Mouse (Mus musculus) intestine, embryonic 14.5 days (tissue): ENCODE results near the gene Rtn3. TPM values are rescaled to one million over a fixed set of nuclear protein-coding genes. Genes with fewer than 3 reads are reported as not detected.

Experiments used
- ATAC-seq: fragments of 200-750 bp; cut with Nextera tagmentation; replicated peaks from 2 replicates; pipeline ENCODE4 v1.8.0; 2017; ENCODE audit warnings: low read depth, moderate number of reproducible peaks, moderate TSS enrichment, moderate library complexity; ENCODE audit not compliant: low FRiP score, low TSS enrichment
- DNase-seq: peaks from one replicate; pipeline ENCODE4 v3.0.0-alpha.2; 2018; ENCODE audit warnings: low spot score
- H3K27ac ChIP-seq: fragments of 300-500 bp; sonication (generic); 2 replicates; pipeline ENCODE4 v1.5.1; 2014; ENCODE audit warnings: low read depth, mild to moderate bottlenecking, control low read depth
- H3K27me3 ChIP-seq: fragments of 300-500 bp; sonication (generic); replicated peaks from 2 replicates; pipeline ENCODE4 v1.6.1; 2014; ENCODE audit warnings: low read length, control low read depth; ENCODE audit not compliant: control insufficient read depth, insufficient read depth
- H3K36me3 ChIP-seq: fragments of 300-500 bp; sonication (generic); 2 replicates; pipeline ENCODE4 v1.6.1; 2014; ENCODE audit warnings: low read length, control low read depth; ENCODE audit not compliant: control insufficient read depth, insufficient read depth
- H3K4me1 ChIP-seq: fragments of 300-500 bp; sonication (generic); replicated peaks from 2 replicates; pipeline ENCODE4 v1.6.1; 2014; ENCODE audit warnings: low read length, control low read depth, mixed read lengths; ENCODE audit not compliant: control insufficient read depth, insufficient read depth
- H3K4me2 ChIP-seq: fragments of 300-500 bp; sonication (generic); 2 replicates; pipeline ENCODE4 v1.6.1; 2014; ENCODE audit warnings: low read length
- H3K4me3 ChIP-seq: fragments of 300-500 bp; sonication (generic); 2 replicates; pipeline ENCODE4 v1.5.1; 2014; ENCODE audit warnings: low read depth, low read length, control low read depth, mixed read lengths
- H3K9ac ChIP-seq: fragments of 300-500 bp; sonication (generic); 2 replicates; pipeline ENCODE4 v1.6.1; 2014; ENCODE audit warnings: mild to moderate bottlenecking, low read length
- H3K9me3 ChIP-seq: fragments of 300-500 bp; sonication (generic); 2 replicates; pipeline ENCODE4 v1.6.1; 2016; ENCODE audit warnings: low read length, control low read depth; ENCODE audit not compliant: control insufficient read depth
- WGBS: fragments of 180-500 bp; shearing (Covaris S2); extraction: QIAGEN DNeasy Blood & Tissue Kit; methylation state at CpG from one replicate; pipeline ENCODE4 v1.1.7; 2014; 5-methylcytosine and 5-hydroxymethylcytosine counted together
- polyA plus RNA-seq: library from polyadenylated mRNA; unstranded; fragments of >200 nt; fragmentation: Nextera tagmentation; extraction: Ambion mirVana; gene quantifications from 2 replicates; pipeline ENCODE4 v1.2.1, GENCODE M21; 2014

Gene Rtn3
- polyA plus RNA-seq, 1 experiment from 2014 or later = 123 TPM

DNA sequence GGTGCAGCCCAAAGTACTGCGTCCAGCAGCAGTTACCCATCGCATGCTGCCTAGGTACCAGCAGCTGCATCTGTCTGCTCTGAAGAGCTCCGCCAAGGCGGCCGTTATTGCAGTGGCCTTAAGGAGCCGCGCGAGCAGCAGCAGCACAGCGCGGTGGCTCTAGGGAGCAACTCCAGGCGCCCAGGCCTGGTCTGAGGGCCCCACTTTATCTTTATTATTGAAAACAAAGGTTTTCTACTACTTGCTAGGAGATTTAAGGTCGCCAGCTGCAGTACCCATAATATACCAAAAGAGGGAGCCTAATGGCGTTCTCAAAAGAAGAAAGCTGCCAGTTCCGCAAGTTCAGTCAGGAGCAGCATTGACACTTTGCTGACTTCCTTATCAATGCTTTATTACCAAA lies 41.6 kb downstream of the Rtn3 start:
- Histone ChIP-seq H3K27me3 (no peaks in the 10 kb centered on the region), H3K36me3 (no peaks in the 10 kb centered on the region), H3K9ac (no peak overlapping the region), H3K4me1 (no peaks in the 10 kb centered on the region; the same call in 1 of the 2 replicates), H3K4me2 (peak overlapping the region; percentile 30), H3K9me3 (no peaks in the 10 kb centered on the region), H3K27ac (no peak overlapping the region), H3K4me3 (no peak overlapping the region)
- WGBS = 39% methylated on average over 14 of the region's 14 CpGs
- peak; percentile 80 for DNase-seq
- ATAC-seq = peak; percentile 55; the same call in 1 of the 2 replicates

- Histone ChIP-seq H3K4me1 (no peaks in the 10 kb centered on the region; the same call in 1 of the 2 replicates), H3K27ac (no peak overlapping the region), H3K4me2 (no peak overlapping the region), H3K9me3 (no peaks in the 10 kb centered on the region), H3K27me3 (no peaks in the 10 kb centered on the region), H3K36me3 (peaks cover 22% of the 10 kb centered on the region), H3K4me3 (no peak overlapping the region), H3K9ac (no peak overlapping the region)
- no peak for DNase-seq
- no peak for ATAC-seq
These were observed 44.8 kb downstream of the Rtn3 start for GRCm38 (mm10) chr19:7438295-7438694.

DNA sequence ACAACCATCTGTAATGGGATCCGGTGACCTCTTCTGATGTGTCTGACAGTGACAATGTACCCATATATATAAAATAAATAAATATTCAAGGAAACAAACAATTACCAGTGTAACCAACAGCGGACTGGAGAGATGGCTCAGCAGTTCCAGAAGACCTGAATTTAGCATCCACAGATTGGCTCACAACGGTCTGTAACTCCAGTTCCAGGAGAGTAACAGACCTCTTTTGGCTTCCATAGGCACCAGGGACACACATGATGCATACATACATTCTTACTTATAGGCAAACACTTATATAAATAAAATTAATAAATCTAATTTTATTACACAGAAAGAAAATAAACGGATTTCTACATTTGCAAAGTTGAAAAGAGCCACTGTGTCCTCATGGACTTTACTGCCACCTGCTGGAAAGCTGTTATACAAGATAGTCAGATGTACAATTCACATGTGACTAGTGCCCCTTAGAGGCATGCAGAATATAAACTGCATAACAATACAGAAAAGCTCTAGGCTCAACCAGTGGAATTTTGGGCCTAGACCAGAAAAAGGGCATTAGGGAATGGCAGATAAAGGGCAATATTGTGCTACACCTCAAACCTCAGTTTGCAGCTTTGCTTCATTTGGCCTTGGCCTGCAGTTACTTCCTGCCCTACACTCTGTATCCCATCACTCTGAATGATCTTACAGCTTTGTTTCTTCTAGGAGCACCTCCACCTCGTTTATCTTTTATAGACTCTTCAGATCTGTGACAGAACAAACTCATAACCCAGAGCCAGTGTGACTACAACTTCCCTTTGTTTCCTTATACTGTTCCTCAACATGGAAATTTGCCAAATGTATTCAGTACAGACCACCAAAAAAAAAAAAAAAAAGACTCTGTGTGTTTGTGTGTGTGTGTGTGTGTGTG lies 46.8 kb downstream of the Rtn3 start:
- no peak for DNase-seq
- Histone ChIP-seq H3K27me3 (no peaks in the 10 kb centered on the region), H3K4me2 (no peak overlapping the region), H3K27ac (no peak overlapping the region), H3K36me3 (peaks cover 42% of the 10 kb centered on the region), H3K9ac (no peak overlapping the region), H3K9me3 (no peaks in the 10 kb centered on the region), H3K4me3 (no peak overlapping the region), H3K4me1 (no peaks in the 10 kb centered on the region; the same call in 1 of the 2 replicates)
- peak; percentile 47; the same call in 1 of the 2 replicates for ATAC-seq
- WGBS = 66% methylated on average over 5 of the region's 5 CpGs

- Histone ChIP-seq H3K36me3 (peaks cover 55% of the 10 kb centered on the region), H3K4me2 (no peak overlapping the region), H3K4me3 (no peak overlapping the region), H3K9me3 (no peaks in the 10 kb centered on the region), H3K27me3 (no peaks in the 10 kb centered on the region), H3K9ac (no peak overlapping the region), H3K27ac (no peak overlapping the region), H3K4me1 (no peaks in the 10 kb centered on the region)
- ATAC-seq (no peak), DNase-seq (no peak)
- 87% methylated on average over 2 of the region's 2 CpGs for WGBS
These were observed 48.2 kb downstream of the Rtn3 start for GRCm38 (mm10) chr19:7434887-7435286.

- Histone ChIP-seq H3K36me3 (peaks cover 91% of the 10 kb centered on the region), H3K27me3 (no peaks in the 10 kb centered on the region), H3K9me3 (no peaks in the 10 kb centered on the region), H3K27ac (no peak overlapping the region), H3K9ac (no peak overlapping the region), H3K4me1 (peaks cover 41% of the 10 kb centered on the region), H3K4me2 (no peak overlapping the region), H3K4me3 (no peak overlapping the region)
- ATAC-seq (no peak), DNase-seq (no peak)
- WGBS = 52% methylated on average over 3 of the region's 3 CpGs
These were observed 57.7 kb downstream of the Rtn3 start for GRCm38 (mm10) chr19:7425398-7425775.

GRCm38 (mm10) chr19:7424590-7425397 lies 58.3 kb downstream of the Rtn3 start:
- H3K27me3 ChIP-seq = no peaks in the 10 kb centered on the region
- peaks cover 94% of the 10 kb centered on the region for H3K36me3 ChIP-seq
- peak overlapping the region; percentile 43; the same call in 1 of the 2 replicates for H3K27ac ChIP-seq
- no peak overlapping the region for H3K4me3 ChIP-seq
- H3K4me2 ChIP-seq = no peak overlapping the region
- DNase-seq (no peak), ATAC-seq (no peak)
- H3K4me1 ChIP-seq = peaks cover 47% of the 10 kb centered on the region
- H3K9me3 ChIP-seq = no peaks in the 10 kb centered on the region
- 64% methylated on average over 8 of the region's 8 CpGs for WGBS
- no peak overlapping the region for H3K9ac ChIP-seq

GRCm38 (mm10) chr19:7424131-7424530 lies 59.0 kb downstream of the Rtn3 start:
- Histone ChIP-seq H3K9me3 (no peaks in the 10 kb centered on the region), H3K4me2 (no peak overlapping the region), H3K4me1 (peaks cover 54% of the 10 kb centered on the region), H3K27me3 (no peaks in the 10 kb centered on the region), H3K36me3 (peaks cover 88% of the 10 kb centered on the region), H3K27ac (peak overlapping the region; percentile 43; the same call in 1 of the 2 replicates), H3K4me3 (no peak overlapping the region), H3K9ac (0 out of 2 replicates have a peak overlapping the region, but pooled peaks have one; percentile 5)
- DNase-seq = no peak
- no peak for ATAC-seq
- 78% methylated on average over 7 of the region's 7 CpGs for WGBS

GRCm38 (mm10) chr19:7423656-7424030 lies 59.4 kb downstream of the Rtn3 start:
- DNase-seq (no peak), ATAC-seq (peak; percentile 4; the same call in 1 of the 2 replicates)
- Histone ChIP-seq H3K4me3 (0 out of 2 replicates have a peak overlapping the region, but pooled peaks have one; percentile 1), H3K27me3 (no peaks in the 10 kb centered on the region), H3K27ac (peak overlapping the region; percentile 27; the same call in 1 of the 2 replicates), H3K4me2 (peak overlapping the region; percentile 36; the same call in 1 of the 2 replicates), H3K9ac (0 out of 2 replicates have a peak overlapping the region, but pooled peaks have one; percentile 5), H3K9me3 (no peaks in the 10 kb centered on the region), H3K4me1 (peaks cover 59% of the 10 kb centered on the region), H3K36me3 (peaks cover 84% of the 10 kb centered on the region)
- WGBS = 43% methylated on average over 16 of the region's 16 CpGs
